Mouse (Mus musculus) lung, postnatal 25 days (tissue): ENCODE results near the gene Coro1b.

Experiments used
- DNase-seq: peaks from one replicate; pipeline ENCODE4 v3.0.0; 2022; ENCODE audit warnings: low spot score

Gene Coro1b

DNA sequence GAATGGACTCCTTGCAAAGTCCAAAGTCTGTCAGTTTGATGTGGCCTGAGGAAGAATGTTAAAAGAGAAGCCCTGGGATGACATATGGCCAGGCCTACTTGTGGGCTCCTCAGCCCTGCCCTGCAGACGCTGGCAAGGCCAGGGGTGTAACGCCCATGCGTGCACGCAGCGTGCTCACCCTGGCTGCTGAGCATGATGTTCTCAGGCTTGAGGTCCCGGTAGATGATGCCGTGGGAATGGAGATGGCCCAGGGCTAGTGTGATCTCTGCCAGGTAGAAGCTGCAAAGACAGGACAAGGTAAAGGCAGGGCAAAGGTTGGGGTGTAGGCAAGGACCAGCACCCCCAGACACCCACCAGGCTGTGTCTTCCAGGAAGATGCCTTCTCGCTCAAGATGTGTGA is 10.6 kb downstream of the Coro1b start:
- no peak for DNase-seq

DNA sequence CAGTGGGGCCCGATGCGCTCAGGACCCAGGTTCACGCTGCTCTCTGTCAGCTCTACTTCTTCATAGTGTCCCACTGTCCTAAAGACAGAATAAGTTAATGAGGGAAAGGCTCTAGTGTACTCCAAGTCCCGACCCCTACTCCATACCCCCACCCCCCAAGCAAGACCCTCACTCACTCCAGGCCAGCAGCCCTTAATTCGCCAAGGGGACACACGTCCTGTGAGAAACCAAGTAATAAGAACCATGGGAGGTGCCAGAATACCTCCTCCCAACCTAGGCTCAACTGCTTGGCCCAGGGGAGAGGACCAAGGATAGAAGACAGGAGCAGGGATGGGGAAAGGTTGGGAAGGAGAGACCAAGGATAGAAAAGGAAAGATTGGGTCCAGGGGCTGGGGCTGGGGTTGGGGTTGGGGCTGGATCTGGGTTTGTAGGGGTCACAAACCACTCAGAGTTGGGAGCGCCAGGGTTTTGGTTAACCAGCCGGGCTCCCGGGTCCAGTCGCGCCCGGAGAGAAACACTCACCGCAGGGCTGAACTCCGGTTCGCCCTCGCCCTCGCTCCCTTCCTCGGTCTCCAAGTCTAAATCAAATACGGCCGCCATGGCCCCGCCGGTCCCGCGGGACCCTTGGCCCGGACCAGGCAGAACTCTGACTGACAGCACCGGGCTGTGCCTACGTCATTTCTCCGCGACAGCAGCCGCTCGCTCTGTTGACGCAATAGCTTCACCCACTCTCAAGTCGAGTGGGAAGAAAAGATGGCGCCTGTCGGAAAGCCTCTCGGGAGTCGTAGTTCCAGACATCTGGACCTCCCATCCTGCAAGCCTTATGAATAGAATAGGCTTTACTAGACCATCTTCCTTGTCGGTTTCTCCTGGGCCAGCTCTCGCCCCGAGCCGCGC is 14.5 kb downstream of the Coro1b start, which contains the start of gene Rps6kb2:
Gene Rps6kb2, minus strand, starts transcription at position 709 of the 897 bp plus-strand sequence.
- DNase-seq, result peak; percentile 98

DNA sequence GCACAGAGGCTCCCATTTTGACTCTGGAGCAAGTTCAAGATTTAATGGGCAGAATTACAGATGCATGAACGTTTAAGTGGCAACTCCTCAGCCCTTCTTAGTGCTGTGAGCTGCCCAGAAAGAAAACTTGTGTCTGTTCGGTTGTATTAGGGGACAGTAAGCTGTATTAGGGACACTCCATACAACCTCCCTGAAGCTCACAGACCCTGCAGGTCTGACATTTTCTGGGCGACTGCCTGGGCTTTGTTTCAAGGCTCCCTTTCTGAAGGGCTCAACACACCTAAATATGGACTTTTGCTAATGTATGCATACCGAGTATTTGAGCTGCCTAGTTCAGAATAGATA is 15.1 kb downstream of the Coro1b start:
- DNase-seq, result no peak

DNA sequence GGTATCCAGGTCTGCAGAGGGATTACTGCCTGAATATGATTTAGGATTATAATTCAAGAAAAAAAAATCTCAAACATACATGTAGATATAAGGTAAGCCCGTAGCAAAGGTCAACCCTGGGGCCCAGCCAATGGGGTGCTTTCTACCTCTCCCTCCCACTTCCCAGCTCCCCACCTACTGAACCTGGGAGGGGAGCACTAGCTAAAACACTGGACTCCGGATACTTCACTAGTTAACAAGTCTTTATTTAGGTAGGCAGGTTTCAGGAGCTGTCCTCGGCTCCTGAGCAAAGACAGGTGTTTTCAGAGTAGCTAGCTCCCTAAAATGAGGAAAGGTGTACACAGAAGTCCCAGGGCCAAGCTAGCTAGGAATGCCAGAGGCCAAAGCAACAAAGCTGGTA is 15.7 kb downstream of the Coro1b start:
- DNase-seq, result no peak

DNA sequence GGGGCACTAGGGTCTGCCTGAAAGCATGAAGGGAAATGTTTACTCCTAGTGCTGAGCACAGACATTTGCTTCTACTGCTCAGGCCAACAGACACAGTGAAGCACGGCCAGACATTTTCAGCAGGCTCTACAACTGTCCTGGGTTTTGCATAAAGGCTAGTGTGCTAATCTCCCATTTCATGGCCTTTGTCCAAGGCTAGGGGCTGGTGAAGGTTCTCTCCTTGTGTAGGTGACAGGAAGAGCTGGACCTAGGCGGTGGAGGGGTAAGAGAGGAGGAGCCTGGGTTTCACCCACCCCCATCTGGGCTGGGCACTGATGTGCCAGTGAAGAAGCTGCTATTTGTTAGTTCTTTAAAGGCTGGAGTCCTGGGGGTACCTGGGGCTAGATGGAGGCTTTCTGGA is 16.3 kb downstream of the Coro1b start:
- no peak for DNase-seq

DNA sequence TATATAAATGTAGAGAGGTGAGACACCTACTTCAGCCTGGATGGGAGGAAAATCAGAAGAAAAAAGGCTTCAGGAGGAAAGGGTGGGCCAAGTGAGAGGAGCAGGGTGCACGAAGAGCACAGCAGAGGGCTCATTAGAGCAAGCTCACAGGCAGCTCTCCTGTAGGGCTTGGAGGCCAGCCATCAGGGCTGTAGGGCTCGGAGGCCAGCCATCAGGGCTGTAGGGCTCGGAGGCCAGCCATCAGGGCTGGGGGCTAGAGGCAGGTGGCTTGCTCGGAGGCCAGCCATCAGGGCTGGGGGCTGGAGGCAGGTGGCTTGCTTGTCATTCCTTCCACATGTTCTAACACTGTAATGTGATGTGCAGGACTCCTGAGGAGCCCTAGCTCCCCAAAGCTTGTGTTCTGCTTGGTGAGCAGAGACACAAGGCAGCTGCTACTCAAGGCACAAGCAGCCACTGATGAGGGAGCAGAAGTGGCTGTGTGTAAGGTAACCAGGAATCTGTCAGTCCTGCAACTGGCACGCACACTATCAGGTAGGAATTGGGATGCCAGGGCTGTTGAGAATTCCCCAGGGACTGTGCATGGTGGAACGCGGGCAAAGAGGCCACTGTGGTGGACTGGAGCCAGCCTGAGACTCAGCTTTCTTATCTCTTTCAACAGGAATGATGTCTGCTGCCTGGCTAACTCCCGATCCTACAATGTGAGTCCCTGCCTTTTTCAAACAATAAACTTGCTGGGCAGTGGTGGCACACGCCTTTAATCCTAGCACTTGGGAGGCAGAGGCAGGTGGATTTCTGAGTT is 18.5 kb downstream of the Coro1b start:
- no peak for DNase-seq

- DNase-seq, result peak; percentile 99
Measured at GRCm38 (mm10) chr19:4169378-4169784, 21.0 kb downstream of the Coro1b start.

- no peak for DNase-seq
Measured at GRCm38 (mm10) chr19:4169810-4170209, 21.4 kb downstream of the Coro1b start.

DNA sequence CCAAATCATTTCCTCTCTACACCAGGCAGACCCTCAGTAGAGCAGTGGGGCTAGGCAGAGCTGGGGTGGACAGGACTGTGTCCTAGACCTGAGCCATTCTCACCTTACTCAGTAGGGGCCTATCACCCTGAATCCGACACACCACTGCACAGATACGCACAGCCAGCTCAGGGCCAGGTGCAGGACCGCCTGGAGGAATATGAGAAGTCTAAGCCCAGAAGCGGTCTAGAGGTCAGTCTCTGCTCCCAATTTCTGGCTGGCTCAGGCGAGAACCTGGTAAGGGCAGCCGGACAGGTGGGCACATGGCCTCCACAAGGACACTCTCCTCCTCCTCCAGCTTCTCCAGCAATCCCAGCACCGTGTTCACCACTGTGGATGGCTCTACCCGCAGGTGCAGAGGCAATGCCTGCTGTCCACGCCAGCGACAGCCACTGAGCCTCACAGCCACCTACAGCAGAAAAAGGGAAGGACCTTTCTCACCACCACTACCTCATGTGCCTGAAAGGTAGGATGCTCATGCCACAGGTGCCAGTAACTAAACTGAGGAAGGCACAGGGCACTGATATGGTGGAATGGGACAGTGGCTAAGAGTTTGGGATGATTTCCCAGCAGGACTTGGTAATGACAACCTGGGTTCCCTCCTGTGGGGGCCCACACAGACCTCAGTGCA is 22.4 kb downstream of the Coro1b start:
- no peak for DNase-seq

GRCm38 (mm10) chr19:4171393-4172290 is 23.2 kb downstream of the Coro1b start:
- no peak for DNase-seq

DNA sequence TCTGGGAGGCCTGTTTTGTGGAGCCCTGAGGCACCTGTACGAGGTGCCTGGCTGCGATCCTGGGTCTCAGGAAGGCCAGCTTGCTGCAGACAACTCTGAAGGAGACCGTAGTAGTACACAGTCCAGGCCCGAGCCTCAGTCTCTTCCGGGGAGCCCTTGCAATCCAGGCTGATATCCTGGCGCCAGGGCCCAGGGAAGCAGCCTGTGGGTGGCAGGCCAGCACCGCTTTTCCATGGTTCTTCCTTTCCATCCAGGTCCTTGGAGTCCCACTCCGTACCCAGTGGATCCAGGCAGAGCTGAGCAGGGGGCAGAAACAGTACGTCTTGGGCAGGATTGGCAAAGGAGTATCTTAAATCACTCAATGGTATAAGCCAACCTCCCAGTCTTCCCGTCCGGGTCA is 24.5 kb downstream of the Coro1b start:
- DNase-seq, result no peak

DNA sequence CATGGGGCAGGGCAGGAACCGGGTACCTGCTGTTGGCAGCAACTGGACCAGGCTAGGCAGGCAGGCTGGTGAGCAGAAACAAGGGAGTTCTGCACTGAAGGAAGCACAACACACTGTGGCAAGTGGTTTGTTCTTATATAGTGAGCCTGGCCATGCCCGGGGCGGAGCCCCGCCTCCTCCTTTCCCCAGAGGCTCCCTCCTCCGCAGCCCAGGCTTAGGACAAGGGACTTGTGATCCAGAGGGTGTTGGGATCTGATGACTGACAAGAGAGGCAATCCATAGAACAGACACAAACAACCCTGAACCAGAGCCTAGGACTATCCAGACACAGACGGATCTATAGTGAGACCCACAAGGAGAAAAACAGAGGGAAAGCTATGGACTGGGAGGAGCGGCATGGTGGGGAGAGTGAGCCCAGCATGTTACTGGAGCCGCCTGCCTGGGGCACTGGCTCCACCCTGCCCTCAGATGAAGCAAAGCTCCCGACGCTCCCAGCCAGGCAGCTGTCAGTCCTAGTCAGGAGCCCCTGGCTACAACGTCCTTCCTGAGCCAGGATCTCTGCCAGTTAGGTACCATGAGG is 27.0 kb downstream of the Coro1b start, which contains the start of gene Carns1:
Gene Carns1, minus strand, starts transcription at position 112 of the 580 bp plus-strand sequence.
- DNase-seq, result no peak

DNA sequence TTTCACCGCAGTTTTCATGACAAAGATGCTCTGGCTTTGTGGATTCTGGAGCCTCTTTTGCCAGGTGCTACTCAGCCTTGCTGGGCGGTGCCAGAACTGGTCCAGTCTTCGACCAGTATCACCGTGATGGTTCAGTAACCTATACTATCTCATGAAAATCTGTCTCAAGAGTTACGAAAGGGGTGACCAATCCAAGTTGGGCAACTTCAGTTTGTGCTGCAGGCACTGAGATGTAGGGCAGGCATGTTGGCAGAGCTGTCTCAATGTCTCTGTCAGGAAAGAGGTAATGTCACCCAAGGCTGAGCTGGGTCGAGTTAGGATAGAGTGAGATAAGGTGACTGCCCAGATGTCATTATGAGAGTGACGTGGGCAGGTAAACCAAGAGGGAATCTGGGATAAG is 32.0 kb downstream of the Coro1b start:
- no peak for DNase-seq

DNA sequence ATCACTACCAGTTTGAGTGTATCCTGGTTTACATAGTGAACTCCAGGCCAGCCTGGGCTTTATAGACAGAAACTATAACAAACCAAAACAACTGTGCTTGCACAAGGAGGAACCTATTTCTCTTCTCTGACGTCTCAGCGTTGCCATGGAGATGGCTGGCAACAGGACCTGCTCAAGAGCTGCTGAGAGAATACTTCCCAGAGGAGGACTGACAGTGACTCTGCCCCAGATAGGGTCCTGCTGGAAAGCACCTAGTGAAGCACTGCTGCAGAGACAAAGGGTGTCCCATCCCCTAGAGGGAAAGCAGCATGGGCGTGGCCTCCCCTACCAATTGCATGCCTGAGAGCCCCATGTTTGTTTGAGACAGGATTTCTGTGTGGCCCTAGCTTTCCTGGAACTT is 33.5 kb downstream of the Coro1b start:
- DNase-seq, result peak; percentile 81

- no peak for DNase-seq
Measured at GRCm38 (mm10) chr19:4183689-4184088, 35.3 kb downstream of the Coro1b start.

DNA sequence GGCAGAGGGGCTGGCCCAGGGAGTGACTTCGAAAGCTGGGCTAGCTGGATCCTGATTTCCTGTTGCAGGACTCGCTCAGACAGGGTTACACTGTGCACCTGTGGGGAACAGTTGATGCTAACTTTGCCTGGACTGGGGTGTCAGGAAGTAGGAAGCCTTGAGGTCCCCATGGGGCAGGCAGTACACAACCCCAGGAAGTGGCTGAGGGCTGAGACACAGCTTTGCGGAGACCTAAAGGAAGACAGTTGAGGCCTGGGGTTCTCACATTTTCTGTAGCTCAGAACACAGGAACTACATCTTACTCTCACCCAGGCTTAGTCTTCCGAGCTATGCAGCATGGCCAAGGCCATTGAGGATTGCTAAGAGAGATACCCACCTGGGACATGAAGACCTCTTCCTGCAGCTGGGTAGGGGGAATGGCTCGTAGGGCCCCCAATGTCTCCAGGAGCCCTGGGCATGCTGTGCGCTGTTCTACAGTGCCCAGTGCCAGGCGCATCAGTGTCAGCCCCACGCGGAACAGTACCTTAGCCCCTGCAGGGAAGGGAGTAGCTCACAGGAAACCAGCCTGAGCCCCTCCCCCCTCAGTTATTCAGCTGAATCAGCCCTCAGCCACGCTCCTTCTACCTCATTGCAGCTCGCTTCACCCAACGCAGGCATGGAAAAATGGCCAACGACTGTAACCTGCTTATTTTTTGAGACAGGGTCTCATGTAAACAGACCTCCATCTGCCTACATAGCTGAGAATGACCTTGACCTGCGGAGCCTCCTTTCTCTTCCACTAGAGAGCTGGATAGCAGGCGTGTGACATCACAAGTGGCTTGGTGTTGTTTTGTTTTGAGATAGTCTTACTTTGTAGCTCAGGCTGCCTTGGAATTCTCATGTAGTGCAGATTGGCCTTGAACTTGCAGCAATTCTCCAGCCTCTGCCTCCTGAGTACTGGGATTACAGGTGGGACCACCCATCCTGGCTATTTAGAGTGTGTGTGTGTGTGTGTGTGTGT is 36.9 kb downstream of the Coro1b start:
- peak; percentile 52 for DNase-seq

DNA sequence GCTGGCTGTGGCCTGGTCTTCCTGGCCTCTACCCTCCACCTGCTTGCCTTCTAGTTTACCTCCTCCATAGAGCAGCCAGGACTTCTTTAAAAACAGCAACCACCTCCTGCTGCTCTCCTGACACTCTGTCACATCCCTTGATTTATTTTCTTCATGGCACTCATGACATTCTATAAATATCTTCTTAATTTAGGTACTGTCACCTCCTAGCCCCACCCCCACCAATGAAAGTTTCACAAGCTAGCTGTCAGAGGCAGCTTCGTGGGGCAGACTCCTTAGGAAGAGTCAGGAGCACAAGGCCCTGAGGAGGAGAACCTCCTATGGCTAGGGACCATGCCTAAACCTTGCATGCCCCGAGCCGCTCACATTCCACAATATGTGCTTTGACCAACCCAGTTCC is 38.9 kb downstream of the Coro1b start:
- DNase-seq, result no peak

GRCm38 (mm10) chr19:4189051-4189620 is 40.7 kb downstream of the Coro1b start:
- DNase-seq, result no peak

GRCm38 (mm10) chr19:4190831-4191334 is 42.5 kb downstream of the Coro1b start, which contains the start of gene Tbc1d10c:
Gene Tbc1d10c (minus strand): TSS chr19:4191284.
- peak; percentile 76 for DNase-seq
